Mouse (Mus musculus) MEL (cell line): ENCODE measurements around the gene Slc11a2. TPM values are rescaled to one million over a fixed set of nuclear protein-coding genes. Genes with fewer than 3 reads are reported as not detected.
A peak's percentile ranks its signal among the peaks of the same experiment; 100 is the strongest.

ENCODE experiments used
- DNase-seq: peaks from one replicate; pipeline ENCODE4 v3.0.0; 2011; ENCODE audit warnings: low read depth, low spot score
- H3K27ac ChIP-seq: 2 replicates; pipeline ENCODE4 v1.5.1; 2012; ENCODE audit warnings: low read depth, mild to moderate bottlenecking, control low read depth, low read length, moderate library complexity; ENCODE audit not compliant: control insufficient read depth
- H3K27me3 ChIP-seq, 2 experiments: fragments of 150-350 bp in 1 of 2; sonication (generic) in 1 of 2; 2 replicates each; pipeline ENCODE4 v1.6.1; 2012; ENCODE audit warnings: low read length in 2 of 2, mild to moderate bottlenecking in 2 of 2, improper control_type of control experiment in 1 of 2, moderate library complexity in 1 of 2; ENCODE audit not compliant: insufficient read depth in 2 of 2, control insufficient read depth in 1 of 2
- H3K36me3 ChIP-seq, 2 experiments: 2 replicates each; pipeline ENCODE4 v1.6.1; 2012 to 2014; ENCODE audit warnings: low read length in 2 of 2, improper control_type of control experiment in 1 of 2, inconsistent platforms in 1 of 2, mild to moderate bottlenecking in 1 of 2; ENCODE audit not compliant: insufficient read depth in 2 of 2, control insufficient read depth in 1 of 2
- H3K4me1 ChIP-seq, 2 experiments: fragments of 150-350 bp in 1 of 2; sonication (generic) in 1 of 2; 2 replicates each; pipeline ENCODE4 v1.6.1; 2012; ENCODE audit warnings: low read length in 2 of 2, improper control_type of control experiment in 1 of 2, mild to moderate bottlenecking in 1 of 2; ENCODE audit not compliant: insufficient read depth in 2 of 2, control insufficient read depth in 1 of 2
- H3K4me3 ChIP-seq, 2 experiments: fragments of 150-350 bp in 1 of 2; sonication (generic) in 1 of 2; 2 replicates each; pipeline ENCODE4 v1.5.1; 2012; ENCODE audit warnings: low read depth in 2 of 2, low read length in 2 of 2, mild to moderate bottlenecking in 2 of 2, moderate library complexity in 2 of 2, control low read depth in 1 of 2, improper control_type of control experiment in 1 of 2; ENCODE audit not compliant: control insufficient read depth in 1 of 2, insufficient read depth in 1 of 2
- H3K79me2 ChIP-seq: 2 replicates; pipeline ENCODE4 v1.6.1; 2012; ENCODE audit warnings: mild to moderate bottlenecking, low read length, moderate library complexity; ENCODE audit not compliant: control insufficient read depth, poor library complexity, insufficient read depth
- H3K9ac ChIP-seq: 2 replicates; pipeline ENCODE4 v1.6.1; 2012; ENCODE audit warnings: low read depth, mild to moderate bottlenecking, control low read depth, low read length, moderate library complexity; ENCODE audit not compliant: control insufficient read depth, poor library complexity, severe bottlenecking
- H3K9me3 ChIP-seq: fragments of 150-350 bp; sonication (generic); replicated peaks from 2 replicates; pipeline ENCODE4 v1.6.1; 2012; ENCODE audit warnings: mild to moderate bottlenecking, low read length, improper control_type of control experiment, moderate library complexity; ENCODE audit not compliant: insufficient read depth
- CHD1 ChIP-seq: IDR thresholded peaks from 2 replicates; pipeline ENCODE4 v1.6.1; 2012; ENCODE audit warnings: low read depth, mild to moderate bottlenecking, inconsistent platforms, low read length, improper control_type of control experiment
- CHD2 ChIP-seq: IDR thresholded peaks from 2 replicates; pipeline ENCODE4 v1.6.1; 2011; ENCODE audit warnings: low read length, improper control_type of control experiment
- GATA1 ChIP-seq: IDR thresholded peaks from 2 replicates; pipeline ENCODE4 v1.6.1; 2011; ENCODE audit warnings: low read depth, low read length, improper control_type of control experiment
- HCFC1 ChIP-seq: IDR thresholded peaks from 2 replicates; pipeline ENCODE4 v1.6.1; 2012; ENCODE audit warnings: low read depth, mild to moderate bottlenecking, inconsistent platforms, low read length, improper control_type of control experiment, moderate library complexity
- JUND ChIP-seq: IDR thresholded peaks from 2 replicates; pipeline ENCODE4 v1.6.1; 2011; ENCODE audit warnings: low read depth, mild to moderate bottlenecking, improper control_type of control experiment, low read length
- MAFK ChIP-seq: IDR thresholded peaks from 2 replicates; pipeline ENCODE4 v1.6.1; 2011; ENCODE audit warnings: low read depth, mild to moderate bottlenecking, low read length, improper control_type of control experiment, borderline replicate concordance
- MAZ ChIP-seq: IDR thresholded peaks from 2 replicates; pipeline ENCODE4 v1.6.1; 2012; ENCODE audit warnings: low read depth, mild to moderate bottlenecking, inconsistent platforms, low read length, improper control_type of control experiment
- MEF2A ChIP-seq: IDR thresholded peaks from 2 replicates; pipeline ENCODE4 v1.6.1; 2014; ENCODE audit warnings: low read depth, mild to moderate bottlenecking, inconsistent platforms, low read length, improper control_type of control experiment; ENCODE audit not compliant: poor library complexity, insufficient replicate concordance, severe bottlenecking; ENCODE audit errors: extremely low read depth
- MXI1 ChIP-seq: IDR thresholded peaks from 2 replicates; pipeline ENCODE4 v1.6.1; 2011; ENCODE audit warnings: mild to moderate bottlenecking, low read depth, low read length, improper control_type of control experiment
- POLR2A ChIP-seq, 2 experiments: IDR thresholded peaks; 2 replicates each; pipeline ENCODE4 v1.6.1; 2011 to 2012; ENCODE audit warnings: low read length in 2 of 2, mild to moderate bottlenecking in 2 of 2, control low read depth in 1 of 2, improper control_type of control experiment in 1 of 2, low read depth in 1 of 2, moderate library complexity in 1 of 2; ENCODE audit not compliant: control insufficient read depth in 1 of 2, insufficient read depth in 1 of 2, poor library complexity in 1 of 2
- SIN3A ChIP-seq: IDR thresholded peaks from 2 replicates; pipeline ENCODE4 v1.6.1; 2012; ENCODE audit warnings: low read length, improper control_type of control experiment, inconsistent platforms
- SMC3 ChIP-seq: IDR thresholded peaks from 2 replicates; pipeline ENCODE4 v1.6.1; 2011; ENCODE audit warnings: low read depth, low read length, improper control_type of control experiment
- TCF12 ChIP-seq: IDR thresholded peaks from 2 replicates; pipeline ENCODE4 v1.6.1; 2014; ENCODE audit warnings: low read depth, mild to moderate bottlenecking, inconsistent platforms, low read length, improper control_type of control experiment, moderate library complexity
- UBTF ChIP-seq: IDR thresholded peaks from 2 replicates; pipeline ENCODE4 v1.6.1; 2012; ENCODE audit warnings: low read depth, mild to moderate bottlenecking, inconsistent platforms, low read length, improper control_type of control experiment, moderate library complexity, borderline replicate concordance; ENCODE audit not compliant: insufficient read depth
- polyA plus RNA-seq, 2 experiments: library from polyadenylated mRNA; stranded (reverse) in 1 of 2; unstranded in 1 of 2; fragments of >175 nt in 1 of 2; fragments of >200 nt in 1 of 2; gene quantifications; 2 replicates each; pipeline versions ENCODE4 v1.2.1 to v1.2.4; 2012; ENCODE audit warnings: low replicate concordance in 2 of 2, low read depth in 1 of 2; ENCODE audit not compliant: insufficient read length in 2 of 2, insufficient read depth in 1 of 2, missing spikeins in 1 of 2
- total RNA-seq: library from RNA; depleted of rRNA; stranded (reverse); fragments of 300-350 nt; gene quantifications from 2 replicates; pipeline ENCODE4 v1.2.3, GENCODE M21; 2012

Slc11a2 gene
- total and polyA plus RNA-seq, 3 experiments = 69.0 to 112 TPM; not detected in 1

- peaks cover 46% of the 10 kb centered on the region for H3K79me2 ChIP-seq
- TF ChIP-seq MXI1 (peak; percentile 49; the same call in 1 of the 2 replicates), SIN3A (peak; percentile 53; the same call in 1 of the 2 replicates), CHD1 (no peak), POLR2A (IDR thresholded peaks at IDR 0.05; ENCODE audit: control insufficient read depth in 1 of 2, insufficient read depth in 1 of 2, low read depth in 1 of 2, low read length in 2 of 2, poor library complexity in 1 of 2) (no peak), SMC3 (no peak), MAZ (no peak), TCF12 (no peak), JUND (0 out of 2 replicates have a peak, but pooled peaks have one; percentile 23), UBTF (no peak), HCFC1 (no peak), CHD2 (no peak), GATA1 (no peak), MEF2A (no peak)
- peak; percentile 90 for DNase-seq
- H3K9ac ChIP-seq = no peak overlapping the region
- H3K27ac ChIP-seq = no peak overlapping the region
- H3K36me3 ChIP-seq = peaks cover 17 to 35% of the 10 kb centered on the region in 2 experiments
- H3K4me1 ChIP-seq = peaks cover 7 to 20% of the 10 kb centered on the region in 2 experiments
- H3K4me3 ChIP-seq = no peak overlapping the region
- H3K9me3 ChIP-seq = no peaks in the 10 kb centered on the region
- no peaks in the 10 kb centered on the region for H3K27me3 ChIP-seq
These were observed 13.8 kb downstream of the Slc11a2 start for GRCm38 (mm10) chr15:100410918-100411672.

- TF ChIP-seq UBTF = no peak
- no peak for TF ChIP-seq MAFK
- no peaks in the 10 kb centered on the region for H3K9me3 ChIP-seq
- H3K27me3 ChIP-seq = no peaks in the 10 kb centered on the region
- no peak overlapping the region for H3K4me3 ChIP-seq
- DNase-seq = no peak
- H3K27ac ChIP-seq = no peak overlapping the region
- peaks cover 2 to 6% of the 10 kb centered on the region in 2 experiments; a peak in 2 of 4 replicates for H3K4me1 ChIP-seq
- H3K79me2 ChIP-seq = peaks cover 9% of the 10 kb centered on the region; the same call in 1 of the 2 replicates
- H3K36me3 ChIP-seq = peaks cover 6 to 61% of the 10 kb centered on the region in 2 experiments
- H3K9ac ChIP-seq = no peak overlapping the region
These were observed 18.8 kb downstream of the Slc11a2 start for GRCm38 (mm10) chr15:100406088-100406487.
